Mouse (Mus musculus) thymus, adult 18-20 months (tissue): ENCODE results near the gene Dll1.

Experiments
- DNase-seq, 2 experiments: peaks; one replicate each; pipeline ENCODE4 v3.0.0; 2022; ENCODE audit warnings: mixed read lengths in 2 of 2

Gene Dll1

DNA sequence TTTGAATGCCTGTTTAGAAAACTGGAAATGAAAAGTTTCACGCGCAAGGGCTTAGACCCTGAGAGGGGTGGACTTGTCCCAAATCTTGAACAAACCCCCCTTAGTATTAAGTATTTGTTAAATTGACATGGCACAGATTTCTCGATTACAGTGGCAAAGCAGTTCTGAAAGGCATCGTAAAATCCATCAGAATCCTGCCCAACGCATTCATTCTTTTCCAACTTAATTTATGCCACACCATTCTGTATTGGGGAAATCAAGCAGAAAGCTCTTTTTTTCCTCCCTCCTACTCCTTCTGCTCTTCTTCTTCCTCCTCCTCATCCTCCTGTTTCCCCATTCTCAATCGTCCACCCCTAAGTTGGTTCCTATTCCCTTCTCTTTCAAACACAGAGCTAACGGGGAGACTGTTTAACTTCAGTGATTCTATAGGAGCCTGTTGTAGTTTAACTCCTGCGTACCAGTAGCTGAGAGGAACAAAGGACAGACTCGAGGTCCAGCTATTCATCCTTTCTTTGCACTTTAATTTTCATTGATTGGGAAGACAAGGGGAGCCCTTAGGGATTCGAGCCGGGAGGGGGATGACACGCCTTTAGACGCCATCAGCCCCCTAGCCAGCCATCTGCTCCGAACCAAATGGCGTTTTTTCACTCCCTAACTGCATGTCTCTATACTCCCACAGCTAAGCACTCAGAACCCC is 1.9 kb upstream of the Dll1 start:
- DNase-seq, result no peak

DNA sequence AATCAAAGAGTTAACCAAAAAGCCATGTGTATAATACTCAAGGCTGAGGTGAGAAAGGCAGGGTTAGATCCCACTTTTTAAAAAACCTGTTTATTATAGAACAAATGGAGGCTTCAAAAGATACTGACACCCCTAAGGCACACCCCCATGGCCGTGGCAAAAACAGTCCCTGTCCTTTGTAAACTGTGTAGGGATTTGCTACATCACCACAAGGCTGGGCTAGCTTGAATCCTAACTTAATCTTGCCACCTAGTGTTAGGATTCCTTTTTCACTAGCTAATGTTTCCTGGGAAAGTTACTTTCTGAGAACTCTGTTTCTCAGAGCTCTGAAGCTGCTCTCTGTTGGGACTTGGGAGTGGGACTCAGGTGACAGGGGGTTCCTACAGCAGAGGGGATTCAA is 1.2 kb upstream of the Dll1 start:
- no peak for DNase-seq

DNA sequence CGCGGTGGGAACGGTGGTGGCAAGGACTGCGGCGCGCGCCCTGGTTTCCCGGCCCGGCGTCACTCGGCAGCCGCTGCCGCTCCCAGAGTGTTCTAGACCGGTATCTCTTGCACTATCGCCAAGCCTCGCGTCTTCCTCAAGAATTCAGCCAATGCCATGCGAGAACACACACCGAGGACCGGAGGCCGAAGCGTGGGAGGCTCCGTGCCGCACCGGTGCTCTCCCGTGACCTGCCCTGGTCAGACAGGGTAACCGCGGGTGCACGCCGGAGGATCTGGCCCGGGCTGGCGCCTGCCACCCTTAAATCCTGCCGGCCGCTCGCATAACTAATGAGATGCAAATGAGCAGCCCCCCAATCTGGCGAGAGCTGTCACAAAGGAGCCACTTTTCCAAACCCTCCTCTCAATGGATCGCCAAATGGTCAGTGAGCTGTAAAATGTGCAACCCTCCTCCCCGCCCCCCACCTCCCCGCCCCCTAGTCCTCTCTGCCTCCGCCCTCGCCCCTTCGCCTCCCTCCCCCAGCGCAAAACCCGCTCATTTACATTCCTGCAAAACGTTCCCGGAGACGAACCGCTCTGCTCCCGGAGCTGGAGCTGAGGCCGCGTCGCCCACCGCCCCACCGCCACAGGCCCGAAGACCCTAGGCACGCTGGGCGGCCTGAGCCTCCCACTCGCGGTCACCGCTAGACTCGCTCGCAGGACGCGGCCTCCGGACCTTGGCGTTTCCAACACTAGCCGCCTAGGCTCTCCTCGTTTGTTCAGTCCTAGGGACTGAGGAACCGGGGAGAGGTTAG is 775 bp downstream of the Dll1 start:
- DNase-seq, result no peak

DNA sequence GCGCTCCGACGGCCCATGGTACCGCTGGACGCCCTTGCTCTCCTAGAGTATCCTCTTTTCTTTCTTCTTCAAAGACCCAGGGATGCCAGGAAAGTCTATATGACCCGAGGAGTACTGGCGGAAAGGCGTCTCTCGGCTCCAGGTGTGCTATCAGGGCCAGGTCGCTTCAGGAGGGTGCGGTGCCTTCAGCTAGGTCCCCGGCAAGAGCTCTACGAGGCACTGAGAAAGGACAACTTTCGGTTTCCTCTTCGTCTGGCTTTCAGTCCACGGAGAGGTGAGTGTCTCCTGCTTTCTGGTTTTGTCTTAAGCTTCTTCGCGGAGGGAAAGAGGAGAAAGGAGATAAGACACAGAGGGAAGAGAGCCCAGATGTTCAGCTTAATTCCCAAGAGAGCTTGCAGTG is 1.4 kb downstream of the Dll1 start:
- DNase-seq, result no peak

DNA sequence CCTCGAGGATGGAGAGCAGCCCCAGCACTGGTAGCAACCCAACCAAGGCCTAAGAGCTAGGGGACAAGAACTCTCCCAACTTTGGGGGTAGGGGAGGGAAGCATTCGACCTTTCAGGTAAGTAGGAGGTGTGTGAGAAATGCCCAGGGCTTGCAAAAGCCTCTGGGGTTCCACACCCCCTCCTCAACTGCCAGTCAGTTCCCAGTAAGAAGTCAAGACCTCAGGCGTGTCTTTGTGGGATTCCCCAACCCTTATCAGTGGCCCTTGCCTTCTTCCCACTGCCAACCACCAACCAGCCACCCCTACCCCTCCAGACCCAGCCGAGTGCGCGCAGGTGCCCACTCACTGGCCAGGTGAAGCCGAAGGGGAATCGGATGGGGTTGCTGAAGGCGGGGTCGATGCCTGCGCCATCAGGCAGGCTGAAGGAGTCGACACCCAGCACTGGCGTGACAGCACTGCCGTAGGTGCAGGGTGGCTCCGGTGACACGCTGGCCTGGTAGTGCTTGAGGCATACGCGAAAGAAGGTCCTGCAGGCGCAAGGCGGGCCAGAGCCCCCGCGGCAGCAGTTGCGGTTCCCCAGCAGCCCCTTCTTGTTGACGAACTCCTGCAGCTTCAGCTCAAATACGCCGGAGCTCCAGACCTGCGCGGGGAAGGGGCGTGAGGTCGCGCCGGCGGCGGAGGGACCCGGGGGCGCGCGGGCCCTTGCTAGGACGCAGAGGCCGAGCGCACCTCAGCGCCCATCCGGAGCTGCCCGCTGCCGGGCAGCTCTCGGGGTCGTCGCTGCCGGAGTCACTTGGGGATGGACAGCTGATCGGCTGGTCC is 2.1 kb downstream of the Dll1 start:
- DNase-seq, result no peak

DNA sequence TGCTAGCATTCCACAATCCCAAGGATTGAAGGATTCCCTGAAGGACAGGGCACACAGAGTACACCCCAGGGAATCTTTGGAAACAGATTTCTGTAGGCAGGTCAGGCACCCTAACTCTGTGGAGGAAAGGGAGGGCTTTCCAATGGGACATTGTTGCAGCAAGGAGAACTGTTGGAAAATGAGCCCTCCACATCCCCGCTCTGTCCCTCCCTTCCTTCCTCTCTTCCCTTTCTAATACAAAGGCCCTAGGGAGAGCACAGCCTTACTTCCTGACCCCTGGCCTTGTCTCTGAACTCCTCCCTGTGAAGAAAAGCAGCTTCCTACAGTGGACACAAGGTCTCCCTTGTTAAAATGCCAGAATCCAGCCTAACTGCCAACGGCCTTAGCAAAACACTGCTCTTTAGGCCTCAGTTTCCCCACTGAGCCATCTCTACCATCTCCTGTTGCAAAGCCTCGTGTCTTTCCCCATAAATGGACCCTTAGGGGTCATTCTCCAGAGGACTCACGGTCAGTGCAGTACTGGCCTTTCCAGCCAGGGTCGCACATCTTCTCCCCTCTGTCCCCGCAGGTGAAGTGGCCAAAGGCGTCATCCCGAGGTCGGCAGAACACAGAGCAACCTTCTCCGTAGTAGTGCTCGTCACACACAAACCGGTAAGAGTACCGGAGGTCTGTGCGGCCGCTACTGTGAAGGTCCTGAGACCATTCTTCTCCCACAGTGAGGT is 3.6 kb downstream of the Dll1 start:
- no peak for DNase-seq

DNA sequence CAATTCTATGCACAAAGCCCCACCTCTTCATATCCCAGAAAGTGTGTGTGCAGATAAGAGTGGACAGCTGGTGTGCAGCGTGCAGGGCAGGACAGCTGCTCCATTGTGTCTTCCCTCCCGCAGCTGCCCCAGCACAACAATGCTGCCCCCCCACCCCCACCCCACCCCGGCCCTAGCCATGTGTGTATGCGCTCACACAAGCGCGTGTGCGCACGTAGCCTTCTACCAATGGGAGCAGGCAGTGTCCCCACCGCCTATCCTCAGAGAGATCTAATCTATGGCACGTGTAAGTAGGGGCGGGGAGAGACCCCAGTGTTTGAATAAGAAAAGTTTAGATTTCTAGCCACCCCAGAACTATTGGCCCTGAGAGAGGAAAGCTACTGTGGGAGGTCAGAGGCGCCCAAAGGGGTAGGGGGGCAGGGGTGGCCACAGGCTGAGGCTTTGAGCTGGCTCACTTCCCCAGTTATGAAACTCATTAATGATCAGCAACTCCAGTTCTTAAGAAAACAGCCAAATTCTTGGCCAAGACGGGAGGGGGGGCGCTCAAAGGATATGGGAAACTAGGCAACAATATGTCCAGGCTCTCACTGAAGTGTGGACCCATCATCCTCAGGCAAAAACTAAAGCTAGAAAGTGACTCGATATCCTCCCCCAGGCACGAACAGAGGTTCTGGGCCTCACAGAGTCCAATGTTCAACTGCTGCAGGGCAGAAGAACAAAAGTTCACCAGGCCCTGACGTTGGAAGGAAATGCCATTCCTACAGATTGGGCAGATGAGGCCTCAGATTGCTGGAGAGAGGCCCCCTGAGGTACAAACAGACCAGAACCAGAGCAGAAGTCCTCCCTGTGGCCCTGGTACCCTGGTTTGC is 4.5 kb downstream of the Dll1 start:
- no peak for DNase-seq

DNA sequence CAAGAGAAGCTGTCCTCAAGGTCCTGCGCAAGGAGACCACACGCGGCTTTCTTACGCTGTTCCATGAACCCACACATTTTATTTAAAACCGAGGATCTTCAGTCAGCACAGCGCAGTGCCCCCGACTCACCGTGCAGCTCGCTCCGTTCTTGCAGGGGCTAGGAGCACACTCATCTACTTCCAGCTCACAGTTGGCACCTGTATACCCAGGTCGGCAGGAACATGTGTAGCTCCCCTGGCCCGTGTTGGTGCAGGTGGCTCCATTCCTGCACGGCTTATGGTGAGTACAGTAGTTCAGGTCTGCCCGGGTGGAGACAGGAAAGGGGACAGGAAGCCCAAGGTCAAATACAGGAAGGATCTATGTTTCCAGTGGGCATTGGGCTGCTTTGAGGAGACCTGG is 6.3 kb downstream of the Dll1 start:
- no peak for DNase-seq

DNA sequence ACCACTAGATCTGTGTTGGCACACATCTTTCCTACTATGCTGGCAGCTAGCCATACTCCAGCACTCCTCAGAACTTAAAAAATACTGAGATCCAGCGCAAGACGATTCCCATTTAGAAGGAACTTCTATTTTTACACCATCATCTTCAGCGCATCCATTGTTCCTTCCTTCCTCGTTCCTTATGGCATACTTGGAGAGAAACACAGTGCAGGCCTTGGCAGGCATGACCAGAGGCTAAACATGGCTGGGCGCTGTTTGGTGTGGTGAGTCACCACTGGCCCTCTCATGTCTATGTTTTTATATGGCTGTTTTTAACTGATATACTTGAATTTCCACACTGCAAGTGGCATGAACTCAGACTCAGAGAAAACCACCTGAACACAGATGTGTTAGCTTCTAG is 11.0 kb downstream of the Dll1 start:
- DNase-seq, result no peak

DNA sequence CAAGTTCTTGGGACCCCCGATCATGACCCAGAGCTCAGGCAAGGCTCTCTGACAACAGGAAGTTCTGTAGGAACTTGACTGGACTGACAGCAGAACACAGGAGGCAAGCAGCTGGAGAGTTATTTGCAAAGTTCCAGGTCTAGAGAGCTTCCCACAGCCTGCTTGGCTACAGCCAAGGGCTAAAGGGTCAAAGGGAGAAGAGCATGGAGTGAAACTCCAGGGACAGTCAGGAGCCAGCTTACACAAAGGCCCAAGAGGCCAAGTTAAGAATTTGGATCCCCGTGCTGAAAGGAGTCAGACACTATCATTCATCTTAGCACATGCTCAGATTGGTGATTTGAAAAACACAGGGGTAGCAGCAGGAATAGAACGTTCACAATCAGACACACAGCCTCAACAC is 13.0 kb downstream of the Dll1 start:
- no peak for DNase-seq

DNA sequence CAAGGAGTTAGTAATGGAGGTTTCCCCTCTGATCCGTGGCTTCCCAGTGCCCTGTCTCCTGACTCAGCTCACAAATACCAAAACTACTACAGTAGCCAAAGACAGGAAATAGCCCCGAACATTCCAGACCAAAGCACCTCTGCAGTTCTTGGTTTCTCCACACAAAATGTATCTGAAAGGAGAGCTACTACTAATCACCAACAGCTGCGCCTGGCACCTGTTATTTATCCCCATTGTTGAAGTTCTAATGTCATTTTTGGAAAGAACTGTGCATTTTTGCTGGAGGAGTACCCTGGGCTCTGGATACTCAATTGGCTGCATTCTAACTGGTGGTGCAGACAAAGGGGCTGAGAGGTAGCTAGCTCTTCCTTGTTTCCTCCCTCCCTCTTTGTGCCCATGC is 19.6 kb downstream of the Dll1 start:
- DNase-seq, result no peak

DNA sequence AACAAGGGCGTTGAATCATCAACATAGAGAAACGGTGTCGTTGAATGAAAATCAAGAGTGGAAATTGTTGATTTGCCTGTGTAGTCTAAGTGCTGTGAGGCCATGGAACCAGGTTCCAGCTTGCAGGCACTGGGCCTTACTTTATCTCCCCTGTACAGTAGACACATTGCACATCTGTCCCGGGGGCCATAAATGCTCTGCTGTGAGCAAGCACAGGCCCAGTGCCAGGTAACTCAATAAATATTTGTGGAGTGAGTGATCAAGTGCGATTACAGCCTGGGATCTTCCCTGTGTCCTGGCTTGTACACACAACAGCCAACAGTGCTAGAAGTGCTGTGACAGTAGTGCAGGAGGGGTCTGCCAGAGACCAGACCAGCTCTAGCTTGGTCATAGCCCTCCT is 20.1 kb downstream of the Dll1 start:
- DNase-seq, result no peak

DNA sequence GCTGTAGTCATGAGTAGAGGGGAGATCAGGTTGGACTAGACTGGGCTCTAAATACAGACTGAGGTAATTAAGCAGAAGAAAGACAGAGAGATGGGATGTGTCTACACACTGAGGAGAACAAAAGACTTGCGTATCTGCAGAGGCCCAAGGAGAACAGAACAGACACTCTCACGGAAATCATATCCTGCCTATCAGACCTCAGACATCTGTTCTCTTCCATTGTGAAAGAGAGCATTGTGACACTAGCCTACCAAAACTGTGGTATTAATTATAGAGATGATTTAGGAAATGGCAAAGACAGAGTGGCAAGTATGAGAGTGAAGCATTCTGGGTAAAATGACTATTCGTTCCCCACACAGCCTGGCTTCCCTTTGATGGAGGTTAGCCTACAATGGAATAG is 21.6 kb downstream of the Dll1 start:
- DNase-seq, result no peak

DNA sequence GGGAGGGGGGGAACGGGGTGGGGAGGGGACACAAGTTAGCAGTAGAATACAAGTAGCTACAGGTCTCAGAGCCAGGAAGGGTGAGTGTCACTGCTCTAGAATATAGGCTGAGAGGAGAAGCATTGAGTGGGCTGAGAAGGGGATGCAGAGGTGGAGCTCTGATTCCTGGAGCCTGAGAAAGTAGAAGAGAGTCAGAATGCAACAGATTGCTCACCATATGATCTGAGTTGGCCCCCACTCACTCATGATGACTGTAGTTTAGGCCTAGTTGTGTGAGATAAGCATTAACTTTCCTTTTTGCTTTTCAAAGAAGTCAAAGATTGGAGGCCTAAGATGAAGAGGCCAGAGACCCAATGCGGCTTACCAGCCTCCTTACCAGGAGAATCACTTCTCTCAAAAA is 22.7 kb downstream of the Dll1 start:
- DNase-seq, result no peak

DNA sequence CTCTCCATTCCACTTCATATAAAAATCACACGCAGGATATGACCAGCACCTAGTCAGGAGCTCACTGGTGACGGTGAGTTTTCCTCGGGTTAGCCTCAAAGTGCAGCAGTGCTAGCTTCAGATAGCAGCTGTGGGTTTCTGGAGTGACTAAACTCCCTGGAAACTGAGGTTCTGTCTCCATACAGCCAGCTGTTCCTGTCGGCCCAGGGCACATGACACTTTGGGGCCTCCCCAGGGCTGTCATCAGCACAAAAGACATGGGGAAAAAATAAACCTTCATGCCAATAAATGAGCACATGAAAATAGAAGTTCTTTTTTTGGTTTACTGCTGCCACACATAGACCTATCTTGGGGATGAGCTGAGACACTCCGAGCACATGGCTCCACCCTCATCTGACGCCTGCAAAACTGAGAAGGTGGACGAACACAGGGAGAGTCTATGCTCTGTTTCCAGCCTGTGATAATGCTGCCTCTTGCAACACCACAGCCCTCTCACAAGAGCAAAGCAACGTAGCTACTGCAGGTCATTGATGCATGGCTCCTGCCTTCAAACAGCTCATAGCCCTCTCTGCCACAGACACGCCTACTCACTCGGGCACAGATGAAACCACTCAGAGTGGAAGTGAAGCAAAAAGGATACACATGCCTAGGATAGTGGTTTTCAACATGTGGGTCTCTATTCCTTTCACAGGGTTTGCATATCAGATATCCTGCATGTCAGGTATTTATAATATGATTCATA is 23.6 kb downstream of the Dll1 start:
- no peak for DNase-seq

DNA sequence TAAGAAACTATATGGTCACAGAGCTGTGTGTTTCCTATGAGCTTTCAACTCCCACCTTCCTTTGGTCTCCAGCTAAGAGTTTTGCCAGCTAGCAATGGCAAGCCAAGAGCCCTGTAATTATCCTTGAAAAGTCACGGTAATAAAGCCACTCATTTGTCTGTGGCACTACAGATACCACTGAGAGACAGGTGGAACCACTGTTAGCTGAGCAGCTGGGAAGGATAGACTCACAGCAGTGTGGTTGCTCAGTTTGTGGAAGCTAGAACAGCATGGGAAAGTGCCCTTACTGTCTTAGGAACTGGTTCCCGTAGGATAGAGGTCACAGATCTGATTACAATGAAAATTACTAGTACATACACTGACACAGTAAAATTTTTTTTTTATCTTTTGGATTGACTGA is 26.5 kb downstream of the Dll1 start:
- no peak for DNase-seq

DNA sequence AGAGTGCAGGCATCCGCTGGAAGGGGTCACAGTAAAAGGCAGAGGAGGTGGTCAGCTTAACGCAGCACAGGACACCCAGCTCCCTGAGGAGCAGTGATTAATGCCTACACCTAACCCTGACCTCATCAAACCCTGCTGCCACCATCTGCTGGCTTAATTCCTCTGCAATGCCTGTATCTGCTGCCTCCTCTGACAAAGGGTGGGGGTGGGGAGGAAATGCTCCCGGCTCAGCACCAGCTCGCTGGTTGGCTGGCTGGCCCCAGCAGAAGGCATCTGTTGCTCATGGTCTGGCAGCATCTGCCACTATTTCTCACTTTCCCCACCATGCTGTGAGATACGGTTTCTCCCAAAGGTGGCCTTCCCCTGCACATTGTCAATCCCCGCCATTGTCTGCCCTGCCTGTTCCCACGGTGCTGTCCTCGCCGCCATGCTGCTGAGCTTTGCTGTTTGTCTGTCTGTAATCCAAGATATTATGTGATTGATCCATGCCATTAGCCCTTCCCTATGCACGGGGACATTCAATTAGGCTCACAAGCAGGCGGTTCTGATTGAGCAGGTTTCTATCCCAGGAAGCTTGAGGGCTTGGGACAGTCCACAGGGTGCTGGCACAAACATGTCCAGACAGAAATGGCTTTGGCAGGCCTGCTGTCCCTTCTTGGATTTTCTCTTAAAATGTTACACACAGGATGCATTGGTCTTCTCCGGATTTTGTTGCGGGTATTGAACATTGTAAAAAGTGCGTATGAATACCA is 33.4 kb downstream of the Dll1 start:
- no peak for DNase-seq

DNA sequence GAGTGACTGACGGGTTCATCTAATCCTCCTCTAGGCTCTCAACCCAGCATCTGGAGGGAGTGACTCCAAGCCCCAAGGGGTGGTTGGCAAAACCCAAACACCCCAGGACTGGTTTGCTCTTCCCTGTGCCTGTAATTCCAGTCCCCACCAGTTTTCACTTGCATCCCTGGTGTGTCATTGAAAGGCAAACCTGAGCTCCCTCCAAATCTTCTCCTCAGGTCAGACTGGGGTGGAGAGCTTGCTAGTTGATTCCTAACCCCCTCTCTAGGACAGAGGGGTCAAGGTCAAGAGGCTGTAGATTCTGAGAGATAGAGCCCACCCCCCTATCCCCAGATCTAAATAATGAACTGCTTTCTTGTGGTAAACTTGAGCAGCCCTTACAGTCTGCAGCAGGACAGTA is 38.8 kb downstream of the Dll1 start:
- no peak for DNase-seq

DNA sequence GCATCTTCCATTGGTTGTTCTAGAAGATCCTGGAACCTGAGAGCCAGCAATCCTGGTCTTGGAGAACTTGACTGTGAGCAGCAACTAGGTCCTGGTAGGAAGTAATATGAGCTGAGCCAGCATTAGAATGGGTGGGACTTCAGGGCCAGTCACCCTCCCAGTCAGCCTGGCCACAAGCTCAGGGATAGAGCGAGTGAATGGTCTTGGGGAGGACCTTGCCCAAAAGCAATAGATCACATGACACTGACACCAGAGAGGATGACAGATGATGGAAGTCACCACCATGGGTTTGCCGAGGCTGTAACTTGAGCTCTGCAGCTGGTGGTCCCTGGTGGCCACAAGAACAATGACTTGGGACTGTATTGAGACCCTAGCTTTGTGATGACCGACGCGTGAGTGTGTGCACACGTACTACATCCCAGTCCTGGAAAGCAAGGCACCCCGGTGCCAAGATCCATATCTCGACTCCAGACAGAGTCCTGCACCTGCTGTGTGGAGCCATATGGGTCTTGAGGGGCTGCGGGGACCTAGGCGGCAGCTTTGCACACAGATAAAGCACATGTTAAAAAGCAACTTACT is 46.8 kb downstream of the Dll1 start:
- DNase-seq, result no peak

DNA sequence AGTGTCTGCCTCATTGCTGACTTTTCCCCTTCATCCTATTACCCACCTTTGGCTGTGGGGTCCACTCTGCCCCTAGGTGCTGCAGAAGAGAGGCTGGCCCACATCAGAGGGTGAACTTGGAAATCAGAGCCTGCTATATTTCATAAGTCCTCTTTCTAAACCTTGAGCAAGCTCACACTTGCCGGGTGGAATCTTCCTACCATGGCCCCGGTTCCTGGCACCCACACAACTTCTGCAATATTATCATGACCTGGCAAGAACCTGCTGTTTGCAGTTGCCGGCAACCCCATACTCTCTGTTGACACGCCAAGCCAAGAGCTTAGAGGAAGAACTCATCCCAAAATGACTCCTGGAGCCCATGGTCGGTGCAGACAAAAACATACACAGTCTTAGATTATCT is 49.6 kb downstream of the Dll1 start:
- no peak for DNase-seq
